Mouse (Mus musculus): ENCODE results near the gene Pkm. TPM values are rescaled to one million over a fixed set of nuclear protein-coding genes. Genes with fewer than 3 reads are reported as not detected.

Gene Pkm
- polyA plus RNA-seq, 2 experiments = 108 to 131 TPM

GRCm38 (mm10) chr9:59687416-59688046 lies 31.4 kb downstream of the Pkm start:
- peaks cover 3% of the 10 kb centered on the region; the same call in 1 of the 2 replicates for H3K27me3 ChIP-seq (ENCODE audit: control insufficient read depth, insufficient read depth, low read length)
- ATAC-seq (ENCODE audit: insufficient read depth) = no peak
- H3K4me1 ChIP-seq (replicated peaks; ENCODE audit: control insufficient read depth in 2 of 2, insufficient read depth in 2 of 2, low read length in 1 of 2) = no peaks in the 10 kb centered on the region; a peak in 1 of 4 replicates
- H3K4me2 ChIP-seq (ENCODE audit: low read depth) = no peak overlapping the region
- no peaks in the 10 kb centered on the region for H3K9me3 ChIP-seq (ENCODE audit: control insufficient read depth, low read length)
- 19% methylated on average over 6 of the region's 6 CpGs for WGBS (ENCODE audit: insufficient replicate concordance)
- TF ChIP-seq EP300 (IDR thresholded peaks at IDR 0.05; ENCODE audit: low read depth) (no peak), CTCF (IDR thresholded peaks at IDR 0.05; ENCODE audit: low read depth) (no peak)
- no peak overlapping the region for H3K4me3 ChIP-seq (ENCODE audit: insufficient read depth in 1 of 2, low read depth in 2 of 2, low read length in 2 of 2)
- no peak overlapping the region for H3K27ac ChIP-seq
- H3K36me3 ChIP-seq (replicated peaks; ENCODE audit: control insufficient read depth, insufficient read depth, low read depth) = no peaks in the 10 kb centered on the region
- no peak overlapping the region for H3K9ac ChIP-seq (replicated peaks)
- peak in 1 of 3 experiments; percentile 22 for DNase-seq (ENCODE audit: low read depth in 3 of 3, low spot score in 3 of 3)

- Histone ChIP-seq H3K27ac (no peak overlapping the region), H3K9ac (replicated peaks) (no peak overlapping the region), H3K27me3 (ENCODE audit: control insufficient read depth, insufficient read depth, low read length) (no peaks in the 10 kb centered on the region; the same call in 1 of the 2 replicates)
These were observed 35.5 kb downstream of the Pkm start for GRCm38 (mm10) chr9:59691635-59692094.

GRCm38 (mm10) chr9:59692145-59692544 lies 36.0 kb downstream of the Pkm start:
- 42% methylated on average over 9 of the region's 9 CpGs for WGBS (ENCODE audit: insufficient replicate concordance)
- no peaks in the 10 kb centered on the region for H3K36me3 ChIP-seq (replicated peaks; ENCODE audit: control insufficient read depth, insufficient read depth, low read depth)
- ATAC-seq (ENCODE audit: insufficient read depth) = no peak
- no peaks in the 10 kb centered on the region; the same call in 1 of the 2 replicates for H3K27me3 ChIP-seq (ENCODE audit: control insufficient read depth, insufficient read depth, low read length)
- H3K4me1 ChIP-seq (replicated peaks; ENCODE audit: control insufficient read depth in 2 of 2, insufficient read depth in 2 of 2, low read length in 1 of 2) = no peaks in the 10 kb centered on the region; a peak in 1 of 4 replicates
- H3K27ac ChIP-seq = no peak overlapping the region
- DNase-seq (ENCODE audit: low read depth in 3 of 3, low spot score in 3 of 3) = no peak
- no peak overlapping the region for H3K4me3 ChIP-seq (ENCODE audit: insufficient read depth in 1 of 2, low read depth in 2 of 2, low read length in 2 of 2)
- TF ChIP-seq EP300 (IDR thresholded peaks at IDR 0.05; ENCODE audit: low read depth) (no peak), CTCF (IDR thresholded peaks at IDR 0.05; ENCODE audit: low read depth) (no peak)
- H3K9ac ChIP-seq (replicated peaks) = no peak overlapping the region
- no peaks in the 10 kb centered on the region for H3K9me3 ChIP-seq (ENCODE audit: control insufficient read depth, low read length)
- H3K4me2 ChIP-seq (ENCODE audit: low read depth) = no peak overlapping the region

More at GRCm38 (mm10) chr9:59691635-59692094, 35.5 kb downstream of the Pkm start:
- TF ChIP-seq CTCF (IDR thresholded peaks at IDR 0.05; ENCODE audit: low read depth) = no peak
- no peak for TF ChIP-seq EP300 (IDR thresholded peaks at IDR 0.05; ENCODE audit: low read depth)
- ATAC-seq (ENCODE audit: insufficient read depth) = no peak
- 8% methylated on average over 23 of the region's 23 CpGs for WGBS (ENCODE audit: insufficient replicate concordance)
- no peak for DNase-seq (ENCODE audit: low read depth in 3 of 3, low spot score in 3 of 3)
- H3K36me3 ChIP-seq (replicated peaks; ENCODE audit: control insufficient read depth, insufficient read depth, low read depth) = no peaks in the 10 kb centered on the region
- H3K4me1 ChIP-seq (replicated peaks; ENCODE audit: control insufficient read depth in 2 of 2, insufficient read depth in 2 of 2, low read length in 1 of 2) = no peaks in the 10 kb centered on the region; a peak in 1 of 4 replicates
- no peak overlapping the region for H3K4me2 ChIP-seq (ENCODE audit: low read depth)
- no peak overlapping the region for H3K4me3 ChIP-seq (ENCODE audit: insufficient read depth in 1 of 2, low read depth in 2 of 2, low read length in 2 of 2)
- no peaks in the 10 kb centered on the region for H3K9me3 ChIP-seq (ENCODE audit: control insufficient read depth, low read length)

GRCm38 (mm10) chr9:59694571-59695450 lies 38.6 kb downstream of the Pkm start:
- no peak overlapping the region for H3K4me2 ChIP-seq (ENCODE audit: low read depth)
- no peak overlapping the region for H3K4me3 ChIP-seq (ENCODE audit: insufficient read depth in 1 of 2, low read depth in 2 of 2, low read length in 2 of 2)
- H3K27me3 ChIP-seq (ENCODE audit: control insufficient read depth, insufficient read depth, low read length) = no peaks in the 10 kb centered on the region; the same call in 1 of the 2 replicates
- H3K27ac ChIP-seq = no peak overlapping the region
- no peaks in the 10 kb centered on the region for H3K9me3 ChIP-seq (ENCODE audit: control insufficient read depth, low read length)
- no peaks in the 10 kb centered on the region for H3K36me3 ChIP-seq (replicated peaks; ENCODE audit: control insufficient read depth, insufficient read depth, low read depth)
- ATAC-seq (ENCODE audit: insufficient read depth) = no peak
- DNase-seq (ENCODE audit: low read depth in 3 of 3, low spot score in 3 of 3) = no peak
- TF ChIP-seq EP300 (IDR thresholded peaks at IDR 0.05; ENCODE audit: low read depth) (no peak), CTCF (IDR thresholded peaks at IDR 0.05; ENCODE audit: low read depth) (no peak)
- WGBS (ENCODE audit: insufficient replicate concordance) = 49% methylated on average over 16 of the region's 16 CpGs
- H3K9ac ChIP-seq (replicated peaks) = no peak overlapping the region
- no peaks in the 10 kb centered on the region for H3K4me1 ChIP-seq (replicated peaks; ENCODE audit: control insufficient read depth in 2 of 2, insufficient read depth in 2 of 2, low read length in 1 of 2)

- TF ChIP-seq EP300 (IDR thresholded peaks at IDR 0.05; ENCODE audit: low read depth) (no peak), CTCF (IDR thresholded peaks at IDR 0.05; ENCODE audit: low read depth) (no peak)
- Histone ChIP-seq H3K4me1 (replicated peaks; ENCODE audit: control insufficient read depth in 2 of 2, insufficient read depth in 2 of 2, low read length in 1 of 2) (no peaks in the 10 kb centered on the region), H3K36me3 (replicated peaks; ENCODE audit: control insufficient read depth, insufficient read depth, low read depth) (no peaks in the 10 kb centered on the region), H3K27ac (no peak overlapping the region), H3K4me3 (ENCODE audit: insufficient read depth in 1 of 2, low read depth in 2 of 2, low read length in 2 of 2) (no peak overlapping the region), H3K9me3 (ENCODE audit: control insufficient read depth, low read length) (no peaks in the 10 kb centered on the region), H3K4me2 (ENCODE audit: low read depth) (no peak overlapping the region), H3K9ac (replicated peaks) (no peak overlapping the region), H3K27me3 (ENCODE audit: control insufficient read depth, insufficient read depth, low read length) (no peaks in the 10 kb centered on the region; the same call in 1 of the 2 replicates)
- WGBS (ENCODE audit: insufficient replicate concordance) = 30% methylated on average over 3 of the region's 3 CpGs
- DNase-seq (ENCODE audit: low read depth in 3 of 3, low spot score in 3 of 3) (no peak), ATAC-seq (ENCODE audit: insufficient read depth) (no peak)
These were observed 39.3 kb downstream of the Pkm start for GRCm38 (mm10) chr9:59695451-59695813.
